Mouse (Mus musculus): ENCODE data around the gene Scg3. TPM values are rescaled to one million over a fixed set of nuclear protein-coding genes. Genes with fewer than 3 reads are reported as not detected.

Scg3 gene
- total RNA-seq, 2 experiments from 2014 or later, result 24.6 to 25.0 TPM

Other genes with a start within 250 kb of the Scg3 start
- 10 to 100 TPM; 25.5 to 34.6 TPM for gene Leo1, start 242.5 kb downstream of the Scg3 start, total RNA-seq (2021)
- gene Tmod3, start 124.4 kb downstream of the Scg3 start, total RNA-seq (2021), result 10 to 100 TPM; 57.4 to 60.2 TPM
- 10 to 100 TPM; 11.3 to 13.4 TPM for gene Tmod2, start 72.7 kb downstream of the Scg3 start, total RNA-seq (2021)
- gene Lysmd2, start 58.3 kb downstream of the Scg3 start, total RNA-seq (2021), result 10 to 100 TPM; 11.5 to 12.9 TPM
- gene Bmp5, start 91.3 kb upstream of the Scg3 start, total RNA-seq (2021), result under 1 TPM; 0.36 to 0.61 TPM

Data from adrenal gland, adult 18-20 months (tissue).